ENCODE assay signal across 8 mouse cellular contexts in the genomic region with DNA sequence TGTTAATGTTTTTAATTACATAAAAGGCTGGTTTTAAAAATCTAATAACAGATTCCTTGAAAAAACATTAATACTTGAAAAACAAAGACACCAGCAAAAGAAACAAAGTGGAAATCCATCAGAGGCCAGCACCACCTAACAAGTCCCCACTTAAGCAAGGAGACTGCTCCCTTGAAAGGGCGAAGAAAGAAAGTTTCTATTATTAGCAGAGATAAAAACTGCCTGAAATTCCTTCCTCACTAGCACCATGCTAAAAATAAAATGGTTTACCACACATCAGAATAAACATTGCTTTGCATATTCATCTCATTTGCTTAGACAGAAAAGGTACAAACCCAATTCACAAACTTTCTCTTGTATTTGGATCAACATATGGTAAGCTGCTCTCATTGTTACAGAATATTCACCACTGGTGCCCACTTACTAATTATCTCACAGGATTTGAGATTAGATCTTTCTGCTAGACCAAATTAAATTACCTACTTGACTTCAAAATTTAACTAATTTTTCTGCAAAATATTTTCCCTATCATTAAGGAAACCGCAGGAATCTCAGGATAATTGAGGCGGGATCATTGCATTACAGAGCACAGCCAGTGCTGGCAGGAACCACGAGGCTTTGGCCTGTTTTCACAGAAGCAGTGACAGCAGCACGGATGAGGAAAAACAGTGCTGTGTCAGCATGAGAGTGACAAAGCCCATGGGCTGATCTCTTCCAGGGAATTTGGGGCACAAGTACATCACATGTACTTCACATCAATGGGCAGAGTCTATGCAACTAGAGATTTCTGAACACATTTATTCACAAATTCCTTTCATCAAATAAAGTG. TPM values are rescaled to one million over a fixed set of nuclear protein-coding genes. Genes with fewer than 3 reads are reported as not detected.
DNase-seq lines count a peak whose midpoint lies in the region; TF ChIP-seq lines count a peak whose summit lies in the region.
"Had no signal": no experiment of that assay in that cellular context is flagged by ENCODE, and none has a peak within 500 bp of the region (broad histone marks: within the 10 kb centered on the region; RNA-seq: fewer than 3 reads in every experiment).

No protein-coding gene starts in this region.

- TF ChIP-seq CTCF in left cerebral cortex, adult 2 months (IDR thresholded peaks at IDR 0.05): no peak

- peak overlapping the region; percentile 32 for H3K27ac ChIP-seq in left cerebral cortex, adult 2 months
- H3K27ac ChIP-seq: macrophage had no signal

- intact Hi-C loops in left cerebral cortex, adult 2 months (cut with DNase I): no loop called here

- no peak overlapping the region for H3K4me3 ChIP-seq in left cerebral cortex, adult 2 months

- no peak for DNase-seq in left cerebral cortex, adult 2 months (ENCODE audit: extremely low spot score in 1 of 2, low spot score in 2 of 2)
- DNase-seq in left cerebral cortex, adult 11 months (ENCODE audit: low spot score): no peak
- DNase-seq in cerebellum, adult 9-10 months: peak; percentile 73
- peak; percentile 25 for DNase-seq in gastrocnemius, postnatal 10 days
- peak; percentile 24 for DNase-seq in lung, postnatal 25 days (ENCODE audit: low spot score)
- DNase-seq in c-Kit-positive CD71-positive TER-119-positive erythroid progenitor cells, embryonic 14.5 days (ENCODE audit: low spot score): no peak
- no peak for DNase-seq in urinary bladder, postnatal 10 days (ENCODE audit: low spot score)

RNA-seq across cellular contexts. Expression of a gene that starts 9.0 kb away (rescaled TPM):
- 10 to 100 TPM; 31.0 to 35.7 TPM for total RNA-seq in left cerebral cortex, adult 2 months (2021)
- total RNA-seq in gastrocnemius, postnatal 10 days (2021): 10 to 100 TPM; 75.4 to 83.6 TPM

RNA-seq across cellular contexts. Expression of a gene that starts 56.4 kb away (rescaled TPM):
- total RNA-seq in left cerebral cortex, adult 2 months (2021): 100 to 1,000 TPM; 153 to 180 TPM
- 10 to 100 TPM; 79.6 to 82.6 TPM for total RNA-seq in gastrocnemius, postnatal 10 days (2021)

Comparison
In these comparisons a context has a peak if more than half of its experiments do, and no peak if none do; other contexts are left out.
1. DNase-seq: peak in cerebellum, adult 9-10 months (single experiment), gastrocnemius, postnatal 10 days (single experiment) and lung, postnatal 25 days (single experiment); none in left cerebral cortex, adult 2 months (0 of 2), left cerebral cortex, adult 11 months (single experiment), c-Kit-positive CD71-positive TER-119-positive erythroid progenitor cells, embryonic 14.5 days (single experiment) and urinary bladder, postnatal 10 days (single experiment).